Mouse (Mus musculus) 3T3-L1 (cell line): ENCODE results near the gene Safb.

Experiments used
- DNase-seq: peaks from one replicate; pipeline ENCODE4 v3.0.0-alpha.2; 2015; ENCODE audit warnings: low read depth, low spot score

The Safb gene

GRCm38 (mm10) chr17:56584257-56585130, at the start of gene Safb, which contains the start of gene Safb2:
Gene Safb, plus strand, starts transcription at chr17:56584825.
Gene Safb2, minus strand, starts transcription at chr17:56584585.
- DNase-seq: peak; percentile 97

- no peak for DNase-seq
These were observed 48.4 kb upstream of the Safb start for GRCm38 (mm10) chr17:56536192-56536591.

- no peak for DNase-seq
These were observed 47.8 kb upstream of the Safb start for GRCm38 (mm10) chr17:56536874-56537273.

GRCm38 (mm10) chr17:56537912-56538311, 46.7 kb upstream of the Safb start:
- no peak for DNase-seq

GRCm38 (mm10) chr17:56540562-56540975, 44.1 kb upstream of the Safb start:
- DNase-seq: no peak

- no peak for DNase-seq
These were observed 41.9 kb upstream of the Safb start for GRCm38 (mm10) chr17:56542736-56543135.

GRCm38 (mm10) chr17:56543684-56544224, 40.9 kb upstream of the Safb start:
- no peak for DNase-seq

- no peak for DNase-seq
These were observed 39.8 kb upstream of the Safb start for GRCm38 (mm10) chr17:56544699-56545387.

- DNase-seq: no peak
These were observed 38.7 kb upstream of the Safb start for GRCm38 (mm10) chr17:56545945-56546344.

GRCm38 (mm10) chr17:56546576-56546975, 38.0 kb upstream of the Safb start:
- DNase-seq: no peak

GRCm38 (mm10) chr17:56547116-56547845, 37.3 kb upstream of the Safb start:
- DNase-seq: no peak

- DNase-seq: peak; percentile 32
These were observed 36.6 kb upstream of the Safb start for GRCm38 (mm10) chr17:56547846-56548604.

- no peak for DNase-seq
These were observed 36.0 kb upstream of the Safb start for GRCm38 (mm10) chr17:56548605-56549105.

- no peak for DNase-seq
These were observed 33.7 kb upstream of the Safb start for GRCm38 (mm10) chr17:56550784-56551475.

- DNase-seq: no peak
These were observed 32.6 kb upstream of the Safb start for GRCm38 (mm10) chr17:56551841-56552581.

- DNase-seq: peak; percentile 91
These were observed 31.8 kb upstream of the Safb start for GRCm38 (mm10) chr17:56552781-56553363.

- no peak for DNase-seq
These were observed 30.5 kb upstream of the Safb start, which contains the start of gene Gm20219 for GRCm38 (mm10) chr17:56554122-56554551. Gene Gm20219, minus strand, starts transcription at chr17:56554387.

- DNase-seq: peak; percentile 77
These were observed 26.2 kb upstream of the Safb start for GRCm38 (mm10) chr17:56558448-56558847.

- peak; percentile 41 for DNase-seq
These were observed 25.2 kb upstream of the Safb start for GRCm38 (mm10) chr17:56559386-56559785.
